ENCODE assay signal across 9 mouse cellular contexts in genomic region chr3:95676745-95677419, GRCm38 (mm10). TPM values are rescaled to one million over a fixed set of nuclear protein-coding genes. Genes with fewer than 3 reads are reported as not detected.
DNase-seq lines count a peak whose midpoint lies in the region; ATAC-seq and TF ChIP-seq lines count a peak whose summit lies in the region.
"Had no signal": no experiment of that assay in that cellular context is flagged by ENCODE, and none has a peak within 500 bp of the region (broad histone marks: within the 10 kb centered on the region; RNA-seq: fewer than 3 reads in every experiment).

No protein-coding gene starts in this region.

- no peak overlapping the region for H3K27ac ChIP-seq in forebrain, embryonic 11.5 days (ENCODE audit: low read depth, low read length)
- H3K27ac ChIP-seq in forebrain, embryonic 16.5 days (ENCODE audit: low read length), result no peak overlapping the region
- H3K27ac ChIP-seq in embryonic fibroblast, embryonic 13.5 days (ENCODE audit: insufficient read depth, low read length), result peak overlapping the region; percentile 98
- peak overlapping the region; percentile 95; the same call in 1 of the 2 replicates for H3K27ac ChIP-seq in limb, embryonic 15.5 days

- H3K4me3 ChIP-seq in forebrain, embryonic 11.5 days (ENCODE audit: low read depth, low read length), result no peak overlapping the region
- H3K4me3 ChIP-seq in forebrain, embryonic 16.5 days (replicated peaks; ENCODE audit: low read length), result no peak overlapping the region
- no peak overlapping the region for H3K4me3 ChIP-seq in embryonic fibroblast, embryonic 13.5 days (ENCODE audit: insufficient read depth, low read length)
- H3K4me3 ChIP-seq in limb, embryonic 15.5 days, result no peak overlapping the region

- peaks cover 9% of the 10 kb centered on the region for H3K4me1 ChIP-seq in forebrain, embryonic 11.5 days (replicated peaks; ENCODE audit: control insufficient read depth, insufficient read depth, low read length)
- 0 out of 2 replicates have a peak, but pooled peaks cover 3% of the 10 kb centered on the region for H3K4me1 ChIP-seq in forebrain, embryonic 16.5 days (replicated peaks; ENCODE audit: control insufficient read depth, insufficient read depth, low read length)
- H3K4me1 ChIP-seq in embryonic fibroblast, embryonic 13.5 days (ENCODE audit: control insufficient read depth, insufficient read depth, low read length), result peaks cover 25% of the 10 kb centered on the region
- peaks cover 73% of the 10 kb centered on the region for H3K4me1 ChIP-seq in limb, embryonic 15.5 days

- TF ChIP-seq CTCF in embryonic fibroblast, embryonic 13.5 days (IDR thresholded peaks at IDR 0.05; ENCODE audit: borderline replicate concordance, insufficient read depth, low read length), result peak; percentile 78

- ATAC-seq in forebrain, embryonic 11.5 days (replicated peaks; ENCODE audit: low FRiP score), result peak; percentile 36; the same call in 1 of the 2 replicates
- ATAC-seq in forebrain, embryonic 16.5 days, result no peak
- ATAC-seq in limb, embryonic 15.5 days (ENCODE audit: insufficient number of reproducible peaks, low FRiP score, low TSS enrichment, low read depth), result no peak
- ATAC-seq: Patski had no signal

- H3K9me3 ChIP-seq in forebrain, embryonic 11.5 days (ENCODE audit: control insufficient read depth, low read length), result no peaks in the 10 kb centered on the region
- H3K9me3 ChIP-seq in forebrain, embryonic 16.5 days (ENCODE audit: control insufficient read depth, low read length), result no peaks in the 10 kb centered on the region
- H3K9me3 ChIP-seq in limb, embryonic 15.5 days, result no peaks in the 10 kb centered on the region

- DNase-seq in forebrain, embryonic 11.5 days (ENCODE audit: low spot score), result peak; percentile 85
- DNase-seq in adrenal gland, postnatal 10 days, result peak; percentile 89
- peak; percentile 76 for DNase-seq in induced T-regulatory cell, adult 2 months (ENCODE audit: low read depth)
- DNase-seq in neural tube, embryonic 10.5 days (ENCODE audit: extremely low spot score, low spot score), result peak; percentile 80
- peak; percentile 42 to 66 for DNase-seq in thymus, adult 18-20 months

- H3K27me3 ChIP-seq in forebrain, embryonic 11.5 days (ENCODE audit: control insufficient read depth, insufficient read depth, low read length), result no peaks in the 10 kb centered on the region
- H3K27me3 ChIP-seq in forebrain, embryonic 16.5 days (replicated peaks; ENCODE audit: control insufficient read depth, insufficient read depth, low read length), result no peaks in the 10 kb centered on the region
- H3K27me3 ChIP-seq in limb, embryonic 15.5 days, result no peaks in the 10 kb centered on the region
- H3K27me3 ChIP-seq: Patski had no signal

- no peak for TF ChIP-seq POLR2A in embryonic fibroblast, embryonic 13.5 days (IDR thresholded peaks at IDR 0.05; ENCODE audit: low read depth, low read length)

- no peaks in the 10 kb centered on the region for H3K36me3 ChIP-seq in forebrain, embryonic 11.5 days (ENCODE audit: control insufficient read depth, insufficient read depth, low read length)
- H3K36me3 ChIP-seq in forebrain, embryonic 16.5 days (ENCODE audit: control insufficient read depth, insufficient read depth), result no peaks in the 10 kb centered on the region; the same call in 1 of the 2 replicates
- peaks cover 16% of the 10 kb centered on the region; the same call in 1 of the 2 replicates for H3K36me3 ChIP-seq in limb, embryonic 15.5 days

- no peak overlapping the region for H3K4me2 ChIP-seq in forebrain, embryonic 11.5 days (ENCODE audit: low read depth, low read length, severe bottlenecking)
- no peak overlapping the region for H3K4me2 ChIP-seq in forebrain, embryonic 16.5 days (ENCODE audit: low read length)
- no peak overlapping the region for H3K4me2 ChIP-seq in limb, embryonic 15.5 days

- no peak overlapping the region for H3K9ac ChIP-seq in forebrain, embryonic 11.5 days (ENCODE audit: low read length)
- no peak overlapping the region for H3K9ac ChIP-seq in forebrain, embryonic 16.5 days (replicated peaks; ENCODE audit: low read depth, low read length)
- H3K9ac ChIP-seq in limb, embryonic 15.5 days, result no peak overlapping the region

- WGBS in forebrain, embryonic 11.5 days, result 55% methylated on average over 15 of the region's 15 CpGs
- 59% methylated on average over 15 of the region's 15 CpGs for WGBS in forebrain, embryonic 16.5 days
- whole genome bisulfite sequencing in limb, embryonic 15.5 days, result 63% methylated on average over 15 of the region's 15 CpGs

RNA-seq across cellular contexts. Expression of gene Adamtsl4, which starts 10.8 kb away (rescaled TPM):
- 0.64 and 1.6 TPM in 2 replicates for polyA plus RNA-seq in forebrain, embryonic 11.5 days (2014; fragmentation: Nextera tagmentation; extraction: Ambion mirVana)
- 0.48 and 1.2 TPM in 2 replicates for polyA plus RNA-seq in forebrain, embryonic 16.5 days (2015; fragmentation: Nextera tagmentation; extraction: Ambion mirVana)
- 10 to 100 TPM; 13.3 to 13.4 TPM for total RNA-seq in adrenal gland, postnatal 10 days (2021)
- polyA plus RNA-seq in embryonic fibroblast, embryonic 13.5 days (2011; ENCODE audit: insufficient read length, low read depth, missing spikeins), result 18.9 and 26.4 TPM in 2 replicates
- 5.4 and 11.2 TPM in 2 replicates for polyA plus RNA-seq in limb, embryonic 15.5 days (2015; fragmentation: Nextera tagmentation; extraction: Ambion mirVana)

RNA-seq across cellular contexts. Expression of gene Mcl1, which starts 18.3 kb away (rescaled TPM):
- polyA plus RNA-seq in forebrain, embryonic 11.5 days (2014; fragmentation: Nextera tagmentation; extraction: Ambion mirVana), result 66.8 and 69.9 TPM in 2 replicates
- 43.4 and 48.3 TPM in 2 replicates for polyA plus RNA-seq in forebrain, embryonic 16.5 days (2015; fragmentation: Nextera tagmentation; extraction: Ambion mirVana)
- 100 to 1,000 TPM; 116 to 144 TPM for total RNA-seq in adrenal gland, postnatal 10 days (2021)
- 109 and 118 TPM in 2 replicates for polyA plus RNA-seq in embryonic fibroblast, embryonic 13.5 days (2011; ENCODE audit: insufficient read length, low read depth, missing spikeins)
- polyA plus RNA-seq in limb, embryonic 15.5 days (2015; fragmentation: Nextera tagmentation; extraction: Ambion mirVana), result 35.2 and 46.1 TPM in 2 replicates

RNA-seq across cellular contexts. Expression of gene Ensa, which starts 52.1 kb away (rescaled TPM):
- 85.1 and 94.3 TPM in 2 replicates for polyA plus RNA-seq in forebrain, embryonic 11.5 days (2014; fragmentation: Nextera tagmentation; extraction: Ambion mirVana)
- polyA plus RNA-seq in forebrain, embryonic 16.5 days (2015; fragmentation: Nextera tagmentation; extraction: Ambion mirVana), result 113 and 124 TPM in 2 replicates
- 10 to 100 TPM; 67.8 to 68.1 TPM for total RNA-seq in adrenal gland, postnatal 10 days (2021)
- 71.5 and 86.4 TPM in 2 replicates for polyA plus RNA-seq in embryonic fibroblast, embryonic 13.5 days (2011; ENCODE audit: insufficient read length, low read depth, missing spikeins)
- polyA plus RNA-seq in limb, embryonic 15.5 days (2015; fragmentation: Nextera tagmentation; extraction: Ambion mirVana), result 73.4 and 74.7 TPM in 2 replicates

Comparison
In these comparisons a context has a peak if more than half of its experiments do, and no peak if none do; other contexts are left out.
1. H3K27ac ChIP-seq: peak in embryonic fibroblast, embryonic 13.5 days (single experiment) and limb, embryonic 15.5 days (single experiment); none in forebrain, embryonic 11.5 days (single experiment) and forebrain, embryonic 16.5 days (single experiment).
2. Peak in every context shown above with its lines, with median percentiles within 50 percentile points of each other: DNase-seq.